Mouse (Mus musculus): Measurements from ENCODE around the gene Ecd. TPM values are rescaled to one million over a fixed set of nuclear protein-coding genes. Genes with fewer than 3 reads are reported as not detected.
A peak's percentile ranks its signal among the peaks of the same experiment; 100 is the strongest.

Gene Ecd
- 1.1 and 13.8 TPM in 2 replicates for polyA plus RNA-seq (2012; ENCODE audit: insufficient read depth, low replicate concordance)

DNA sequence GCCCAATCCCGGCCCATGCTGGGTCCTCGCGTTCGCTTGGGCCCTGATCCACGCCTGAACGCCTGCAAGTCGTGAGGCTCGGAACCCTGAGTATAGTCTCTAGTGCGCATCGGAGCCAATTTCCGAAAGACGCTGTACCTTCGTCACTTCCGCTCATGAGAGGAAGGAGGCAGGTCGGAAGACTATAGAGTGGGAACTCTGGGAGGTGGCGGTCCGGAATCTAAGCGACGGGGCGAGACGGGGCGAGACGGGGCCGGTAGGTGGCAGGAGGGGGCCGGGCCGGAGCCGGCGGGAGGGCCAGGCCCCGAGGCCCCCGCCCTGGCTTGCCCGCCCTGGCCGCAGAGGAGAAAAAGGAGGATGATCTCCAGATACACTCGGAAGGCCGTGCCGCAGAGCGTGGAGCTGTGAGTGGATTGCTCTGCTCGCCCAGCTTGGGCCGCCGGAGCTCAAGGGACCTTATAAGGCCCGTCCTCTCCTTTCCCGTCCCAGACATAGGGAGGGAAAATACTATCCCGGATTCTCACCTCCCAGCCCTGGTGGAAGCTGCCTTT lies at the start of gene Ecd, which contains the start of gene Fam149b:
Gene Ecd, minus strand, starts transcription at position 131 of the 551 bp plus-strand sequence.
Gene Fam149b, plus strand, starts transcription at position 172 of the 551 bp plus-strand sequence.
- peak within 1 kb of the TSS; percentile 97 for H3K4me3 ChIP-seq (replicated peaks)
- H3K9me3 ChIP-seq: no peaks in the 10 kb centered on the region
- H3K36me3 ChIP-seq (replicated peaks; ENCODE audit: low read length): peaks cover 50% of the 10 kb centered on the region
- TF ChIP-seq FLI1 (IDR thresholded peaks at IDR 0.05; ENCODE audit: low read length) (0 out of 2 replicates have a peak, but pooled peaks have one; percentile 24), GATA1 (IDR thresholded peaks at IDR 0.05; ENCODE audit: borderline replicate concordance, low read length) (no peak)
- no peaks in the 10 kb centered on the region for H3K27me3 ChIP-seq (replicated peaks)
- H3K4me1 ChIP-seq: peaks cover 46% of the 10 kb centered on the region

GRCm38 (mm10) chr14:20397220-20397619 lies 49.3 kb upstream of the Ecd start:
- peaks cover 2% of the 10 kb centered on the region for H3K36me3 ChIP-seq (replicated peaks; ENCODE audit: low read length)
- peaks cover 21% of the 10 kb centered on the region for H3K4me1 ChIP-seq
- H3K4me3 ChIP-seq (replicated peaks): no peak overlapping the region
- H3K27me3 ChIP-seq (replicated peaks): peaks cover 9% of the 10 kb centered on the region
- H3K9me3 ChIP-seq: no peaks in the 10 kb centered on the region
- TF ChIP-seq GATA1 (IDR thresholded peaks at IDR 0.05; ENCODE audit: borderline replicate concordance, low read length): no peak
- TF ChIP-seq FLI1 (IDR thresholded peaks at IDR 0.05; ENCODE audit: low read length): no peak

DNA sequence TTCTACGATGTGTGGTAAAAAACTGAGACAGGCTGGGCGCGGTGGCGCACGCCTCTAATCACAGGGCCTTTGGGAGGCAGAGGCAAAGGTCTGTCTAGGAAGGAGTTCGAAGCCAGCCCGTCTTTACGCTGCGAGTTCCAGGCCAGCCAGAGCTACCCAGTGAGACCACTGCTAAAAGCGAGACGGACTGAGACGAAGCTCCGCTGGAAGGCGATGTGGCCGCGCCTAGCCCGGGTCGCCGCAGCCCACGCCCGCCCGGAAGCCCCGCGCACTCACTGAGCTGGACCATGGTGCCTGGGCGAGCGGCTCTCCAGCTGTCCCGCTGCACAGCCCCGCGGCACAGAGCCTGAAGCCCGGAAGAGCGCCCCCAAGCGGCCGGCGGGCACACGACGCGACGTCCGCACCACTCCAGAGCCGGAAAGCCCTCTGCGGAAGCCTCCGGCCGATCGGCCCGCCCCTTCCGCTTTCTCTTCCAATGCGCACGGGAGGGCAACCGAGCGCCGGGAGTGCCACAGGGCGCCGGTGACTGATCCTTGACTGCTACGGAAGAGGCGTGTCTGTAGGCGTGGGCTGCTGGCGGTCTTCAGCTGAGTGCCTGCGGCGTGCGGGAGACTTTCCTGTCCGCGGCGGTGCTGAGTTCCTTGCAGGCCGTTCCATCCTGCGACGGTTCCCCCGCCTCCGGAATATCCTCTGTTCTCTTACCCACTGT lies 45.4 kb upstream of the Ecd start, which contains the start of gene Mrps16:
Gene Mrps16, minus strand, starts transcription at position 430 of the 709 bp plus-strand sequence.
- TF ChIP-seq GATA1 (IDR thresholded peaks at IDR 0.05; ENCODE audit: borderline replicate concordance, low read length) (no peak), FLI1 (IDR thresholded peaks at IDR 0.05; ENCODE audit: low read length) (no peak)
- H3K9me3 ChIP-seq: no peaks in the 10 kb centered on the region
- H3K4me1 ChIP-seq: peaks cover 32% of the 10 kb centered on the region
- H3K36me3 ChIP-seq (replicated peaks; ENCODE audit: low read length): peaks cover 27% of the 10 kb centered on the region
- H3K27me3 ChIP-seq (replicated peaks): peaks cover 1% of the 10 kb centered on the region
- peak within 1 kb of the TSS; percentile 99 for H3K4me3 ChIP-seq (replicated peaks)

- Histone ChIP-seq H3K4me1 (peaks cover 43% of the 10 kb centered on the region), H3K4me3 (replicated peaks) (peak overlapping the region; percentile 80), H3K9me3 (no peaks in the 10 kb centered on the region)
Measured at GRCm38 (mm10) chr14:20392326-20392725, 44.4 kb upstream of the Ecd start.

DNA sequence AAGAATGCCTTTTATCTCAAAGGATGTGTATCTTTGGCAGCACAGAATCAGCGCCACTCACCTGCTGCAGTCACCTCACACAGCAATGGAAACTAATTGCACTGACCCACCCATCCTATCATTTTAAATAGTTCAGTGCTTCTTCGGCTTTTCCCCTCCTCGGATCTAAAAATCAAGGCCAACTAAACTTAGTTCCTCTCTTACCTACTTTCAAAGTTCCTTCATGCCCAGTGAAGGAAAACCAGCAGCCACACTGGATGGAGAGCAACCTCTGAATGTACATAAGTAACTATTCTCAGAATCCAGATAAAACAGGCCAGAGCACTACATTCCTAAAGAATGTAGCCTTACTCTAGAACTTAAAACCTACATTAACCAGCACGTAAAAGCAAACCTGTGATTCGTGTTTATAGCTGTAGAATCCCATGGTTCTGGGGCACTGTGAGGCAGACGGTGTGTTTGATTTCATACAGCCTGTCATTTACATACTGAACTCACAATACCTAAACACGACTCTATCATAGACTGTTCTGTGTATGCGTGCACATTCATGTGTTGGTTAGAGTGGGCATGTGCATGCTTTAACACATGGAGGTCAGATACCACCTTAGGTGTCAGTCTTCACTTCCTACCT lies 41.6 kb upstream of the Ecd start:
- peaks cover 65% of the 10 kb centered on the region for H3K4me1 ChIP-seq
- TF ChIP-seq GATA1 (IDR thresholded peaks at IDR 0.05; ENCODE audit: borderline replicate concordance, low read length): no peak
- TF ChIP-seq FLI1 (IDR thresholded peaks at IDR 0.05; ENCODE audit: low read length): no peak
- peaks cover 55% of the 10 kb centered on the region for H3K36me3 ChIP-seq (replicated peaks; ENCODE audit: low read length)
- H3K9me3 ChIP-seq: no peaks in the 10 kb centered on the region
- H3K4me3 ChIP-seq (replicated peaks): peak overlapping the region; percentile 98
- no peaks in the 10 kb centered on the region for H3K27me3 ChIP-seq (replicated peaks)

More at GRCm38 (mm10) chr14:20392326-20392725, 44.4 kb upstream of the Ecd start:
- Histone ChIP-seq H3K36me3 (replicated peaks; ENCODE audit: low read length) (peaks cover 32% of the 10 kb centered on the region), H3K27me3 (replicated peaks) (no peaks in the 10 kb centered on the region)
- TF ChIP-seq GATA1 (IDR thresholded peaks at IDR 0.05; ENCODE audit: borderline replicate concordance, low read length) (no peak), FLI1 (IDR thresholded peaks at IDR 0.05; ENCODE audit: low read length) (no peak)

DNA sequence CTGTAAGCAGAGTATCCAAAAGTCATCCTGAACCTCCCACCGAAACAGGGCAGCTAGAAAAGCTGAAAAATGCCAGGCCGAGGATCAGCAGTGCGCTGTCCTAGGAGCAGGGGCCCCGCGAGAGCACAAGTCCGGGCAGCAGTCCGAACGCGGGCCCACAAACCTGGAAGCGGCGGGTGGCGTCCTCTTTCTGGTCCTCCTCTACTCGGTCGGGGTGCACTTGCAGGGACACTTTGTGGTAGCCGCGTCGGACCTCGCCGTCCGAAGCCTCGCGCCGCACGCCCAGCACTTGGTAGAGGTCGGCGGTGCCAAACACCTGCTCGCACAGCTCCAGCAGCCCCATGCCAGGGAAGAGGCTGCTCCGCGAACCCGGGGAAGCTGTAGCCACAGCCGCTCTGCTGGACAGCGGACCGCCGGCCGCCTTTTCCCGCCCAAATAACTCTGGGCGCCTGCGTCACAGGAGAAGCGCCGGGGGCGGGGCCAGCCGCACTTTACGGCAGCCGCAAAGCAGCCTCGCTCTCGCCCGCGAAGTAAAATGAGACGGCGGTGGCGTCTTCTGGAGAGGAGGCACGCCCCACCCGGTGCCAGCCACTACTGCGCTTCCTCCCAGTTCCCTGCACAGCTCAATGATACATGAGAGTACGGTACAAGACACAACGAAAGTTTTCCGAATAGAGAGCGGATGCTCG lies 40.7 kb upstream of the Ecd start, which contains the start of gene Dnajc9:
Gene Dnajc9, minus strand, starts transcription at position 470 of the 689 bp plus-strand sequence.
- TF ChIP-seq FLI1 (IDR thresholded peaks at IDR 0.05; ENCODE audit: low read length) (peak; percentile 64; the same call in 1 of the 2 replicates), GATA1 (IDR thresholded peaks at IDR 0.05; ENCODE audit: borderline replicate concordance, low read length) (no peak)
- H3K9me3 ChIP-seq: no peaks in the 10 kb centered on the region
- H3K27me3 ChIP-seq (replicated peaks): no peaks in the 10 kb centered on the region
- peak within 1 kb of the TSS; percentile 98 for H3K4me3 ChIP-seq (replicated peaks)
- peaks cover 65% of the 10 kb centered on the region for H3K36me3 ChIP-seq (replicated peaks; ENCODE audit: low read length)
- H3K4me1 ChIP-seq: peaks cover 60% of the 10 kb centered on the region

GRCm38 (mm10) chr14:20379753-20380430 lies 32.0 kb upstream of the Ecd start:
- TF ChIP-seq GATA1 (IDR thresholded peaks at IDR 0.05; ENCODE audit: borderline replicate concordance, low read length): no peak
- Histone ChIP-seq H3K4me3 (replicated peaks) (no peak overlapping the region), H3K9me3 (no peaks in the 10 kb centered on the region), H3K27me3 (replicated peaks) (no peaks in the 10 kb centered on the region), H3K4me1 (peaks cover 38% of the 10 kb centered on the region), H3K36me3 (replicated peaks; ENCODE audit: low read length) (peaks cover 84% of the 10 kb centered on the region)

- no peak for TF ChIP-seq FLI1 (IDR thresholded peaks at IDR 0.05; ENCODE audit: low read length)
- TF ChIP-seq GATA1 (IDR thresholded peaks at IDR 0.05; ENCODE audit: borderline replicate concordance, low read length): no peak
- Histone ChIP-seq H3K4me3 (replicated peaks) (no peak overlapping the region), H3K4me1 (peaks cover 33% of the 10 kb centered on the region), H3K9me3 (no peaks in the 10 kb centered on the region), H3K36me3 (replicated peaks; ENCODE audit: low read length) (peaks cover 82% of the 10 kb centered on the region), H3K27me3 (replicated peaks) (no peaks in the 10 kb centered on the region)
Measured at GRCm38 (mm10) chr14:20379087-20379640, 31.2 kb upstream of the Ecd start.
